Mouse (Mus musculus) embryo, embryonic 9.5 days (tissue): Measurements from ENCODE around the gene Eloa.

Experiments
- DNase-seq: peaks from one replicate; pipeline ENCODE4 v3.0.0-alpha.2; 2017; ENCODE audit errors: extremely low spot score

The Eloa gene

DNA sequence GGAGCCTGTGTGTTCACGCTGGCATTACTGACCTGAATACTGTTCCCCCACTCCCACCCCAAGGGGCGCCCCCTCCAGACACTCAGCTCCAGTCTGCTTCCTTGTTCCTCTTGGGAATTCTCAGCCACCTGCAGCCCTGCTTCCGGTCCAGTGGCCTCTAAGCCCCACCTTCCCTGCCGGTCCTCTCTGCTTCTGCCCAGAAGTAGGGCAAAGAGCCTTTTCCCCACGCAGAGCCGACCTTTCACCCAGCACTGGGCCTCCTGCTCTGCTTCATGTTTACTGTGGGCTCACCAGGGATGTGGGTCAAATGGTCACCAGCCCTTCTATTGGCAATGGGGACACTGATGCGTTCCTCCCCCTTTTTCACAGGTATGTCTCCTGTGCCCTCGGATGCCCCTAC, 63.2 kb downstream of the Eloa start:
- DNase-seq = no peak

DNA sequence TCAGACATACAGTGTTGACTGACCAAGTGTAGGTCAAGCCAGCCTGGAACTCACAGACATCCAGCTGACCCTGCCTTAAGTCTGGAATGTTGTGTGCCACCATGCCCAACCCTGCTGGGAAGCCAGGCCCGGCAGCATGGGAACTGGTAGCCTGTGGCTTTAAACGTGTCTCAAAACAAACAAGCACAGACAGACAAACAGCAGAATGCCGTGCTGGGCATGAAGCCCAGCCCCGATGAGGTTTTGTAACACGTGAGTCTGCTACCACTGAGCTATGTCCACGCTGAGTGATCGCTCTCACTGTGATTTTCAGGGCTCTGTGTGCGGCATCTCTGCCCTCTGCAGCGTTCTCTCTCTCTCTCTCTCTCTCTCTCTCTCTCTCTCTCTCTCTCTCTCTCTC, 65.7 kb downstream of the Eloa start:
- DNase-seq = no peak

DNA sequence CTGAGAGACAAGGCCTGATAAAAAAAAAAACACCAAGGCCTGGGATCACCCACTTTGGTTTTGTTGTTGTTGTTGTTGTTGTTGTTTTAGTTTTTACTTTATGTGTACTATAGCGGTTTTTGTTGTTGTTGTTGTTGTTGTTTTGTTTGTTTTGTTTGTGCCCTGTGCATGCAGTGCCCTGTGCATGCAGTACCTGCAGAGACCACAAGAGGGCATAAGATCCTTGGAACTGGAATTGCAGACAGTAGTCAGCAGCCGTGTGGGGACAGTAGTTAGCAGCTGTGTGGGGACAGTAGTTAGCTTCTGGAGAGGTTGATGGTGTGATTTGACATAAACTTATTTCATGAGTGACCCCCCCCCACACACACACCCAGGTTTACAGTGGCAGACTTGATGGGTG, 67.3 kb downstream of the Eloa start:
- peak; percentile 71 for DNase-seq
